Mouse (Mus musculus) cerebellum, adult 18-20 months (tissue): ENCODE data around the gene Prdm11.

ENCODE experiments used
- DNase-seq, 2 experiments: peaks; one replicate each; pipeline ENCODE4 v3.0.0; 2021

Prdm11 gene

GRCm38 (mm10) chr2:93045818-93046508 lies at the start of gene Prdm11:
Gene Prdm11, minus strand, starts transcription at chr2:93046167.
- DNase-seq, result peak; percentile 21 to 58

- DNase-seq, result no peak
Observed at GRCm38 (mm10) chr2:93092347-93092746, 46.4 kb upstream of the Prdm11 start.

GRCm38 (mm10) chr2:93091679-93092078 lies 45.7 kb upstream of the Prdm11 start:
- DNase-seq, result no peak

- DNase-seq, result no peak
Observed at GRCm38 (mm10) chr2:93089379-93090089, 43.6 kb upstream of the Prdm11 start.

- no peak for DNase-seq
Observed at GRCm38 (mm10) chr2:93088006-93088405, 42.0 kb upstream of the Prdm11 start.

GRCm38 (mm10) chr2:93085291-93086027 lies 39.5 kb upstream of the Prdm11 start:
- DNase-seq, result no peak

GRCm38 (mm10) chr2:93084481-93084880 lies 38.5 kb upstream of the Prdm11 start:
- no peak for DNase-seq

GRCm38 (mm10) chr2:93083317-93083716 lies 37.4 kb upstream of the Prdm11 start:
- DNase-seq, result no peak

- DNase-seq, result no peak
Observed at GRCm38 (mm10) chr2:93082846-93083245, 36.9 kb upstream of the Prdm11 start.

- no peak for DNase-seq
Observed at GRCm38 (mm10) chr2:93080871-93081608, 35.1 kb upstream of the Prdm11 start.

- DNase-seq, result no peak
Observed at GRCm38 (mm10) chr2:93079394-93079793, 33.4 kb upstream of the Prdm11 start.

GRCm38 (mm10) chr2:93076578-93076955 lies 30.6 kb upstream of the Prdm11 start:
- no peak for DNase-seq

- peak; percentile 74 to 79 for DNase-seq
Observed at GRCm38 (mm10) chr2:93075738-93076577, 30.0 kb upstream of the Prdm11 start.

- peak; percentile 26 to 43 for DNase-seq
Observed at GRCm38 (mm10) chr2:93071656-93072055, 25.7 kb upstream of the Prdm11 start.

- peak; percentile 61 to 69 for DNase-seq
Observed at GRCm38 (mm10) chr2:93068942-93069341, 23.0 kb upstream of the Prdm11 start.

- peak; percentile 67 to 76 for DNase-seq
Observed at GRCm38 (mm10) chr2:93063347-93063746, 17.4 kb upstream of the Prdm11 start.

- peak in 1 of 2 experiments; percentile 1 for DNase-seq
Observed at GRCm38 (mm10) chr2:93051873-93052272, 5.9 kb upstream of the Prdm11 start.

GRCm38 (mm10) chr2:93048601-93049323 lies 2.8 kb upstream of the Prdm11 start:
- peak in 1 of 2 experiments; percentile 0 for DNase-seq

GRCm38 (mm10) chr2:93047491-93048050 lies 1.6 kb upstream of the Prdm11 start:
- DNase-seq, result peak; percentile 11 to 16

- peak in 1 of 2 experiments; percentile 5 for DNase-seq
Observed at GRCm38 (mm10) chr2:93047036-93047435, 1.1 kb upstream of the Prdm11 start.

GRCm38 (mm10) chr2:93046509-93046835 lies 505 bp upstream of the Prdm11 start:
- no peak for DNase-seq
